Mouse (Mus musculus) bone marrow macrophage, adult 2 months (primary cell): ENCODE results near the gene Antxr1. TPM values are rescaled to one million over a fixed set of nuclear protein-coding genes. Genes with fewer than 3 reads are reported as not detected.
A peak's percentile ranks its signal among the peaks of the same experiment; 100 is the strongest.

Source experiments
- H3K27ac ChIP-seq: 2 replicates; pipeline ENCODE4 v1.5.1; 2012; ENCODE audit warnings: low read depth, low read length; ENCODE audit not compliant: insufficient read depth
- H3K4me1 ChIP-seq: 2 replicates; pipeline ENCODE4 v1.6.1; 2012; ENCODE audit warnings: low read length; ENCODE audit not compliant: control insufficient read depth, insufficient read depth
- H3K4me3 ChIP-seq: 2 replicates; pipeline ENCODE4 v1.5.1; 2012; ENCODE audit warnings: mild to moderate bottlenecking, low read length, moderate library complexity; ENCODE audit not compliant: insufficient read depth
- CTCF ChIP-seq: IDR thresholded peaks from 2 replicates; pipeline ENCODE4 v1.5.1; 2012; ENCODE audit warnings: low read depth, mild to moderate bottlenecking, low read length, moderate library complexity
- POLR2A ChIP-seq: IDR thresholded peaks from 2 replicates; pipeline ENCODE4 v1.6.1; 2012; ENCODE audit warnings: mild to moderate bottlenecking, low read depth, low read length, borderline replicate concordance
- polyA plus RNA-seq: library from polyadenylated mRNA; stranded (reverse); fragments of >200 nt; gene quantifications from 2 replicates; pipeline ENCODE4 v1.2.4, GENCODE M21; 2012; ENCODE audit not compliant: missing spikeins, insufficient read depth, insufficient read length

Gene Antxr1
- polyA plus RNA-seq, 1 experiment = 1.5 TPM

DNA sequence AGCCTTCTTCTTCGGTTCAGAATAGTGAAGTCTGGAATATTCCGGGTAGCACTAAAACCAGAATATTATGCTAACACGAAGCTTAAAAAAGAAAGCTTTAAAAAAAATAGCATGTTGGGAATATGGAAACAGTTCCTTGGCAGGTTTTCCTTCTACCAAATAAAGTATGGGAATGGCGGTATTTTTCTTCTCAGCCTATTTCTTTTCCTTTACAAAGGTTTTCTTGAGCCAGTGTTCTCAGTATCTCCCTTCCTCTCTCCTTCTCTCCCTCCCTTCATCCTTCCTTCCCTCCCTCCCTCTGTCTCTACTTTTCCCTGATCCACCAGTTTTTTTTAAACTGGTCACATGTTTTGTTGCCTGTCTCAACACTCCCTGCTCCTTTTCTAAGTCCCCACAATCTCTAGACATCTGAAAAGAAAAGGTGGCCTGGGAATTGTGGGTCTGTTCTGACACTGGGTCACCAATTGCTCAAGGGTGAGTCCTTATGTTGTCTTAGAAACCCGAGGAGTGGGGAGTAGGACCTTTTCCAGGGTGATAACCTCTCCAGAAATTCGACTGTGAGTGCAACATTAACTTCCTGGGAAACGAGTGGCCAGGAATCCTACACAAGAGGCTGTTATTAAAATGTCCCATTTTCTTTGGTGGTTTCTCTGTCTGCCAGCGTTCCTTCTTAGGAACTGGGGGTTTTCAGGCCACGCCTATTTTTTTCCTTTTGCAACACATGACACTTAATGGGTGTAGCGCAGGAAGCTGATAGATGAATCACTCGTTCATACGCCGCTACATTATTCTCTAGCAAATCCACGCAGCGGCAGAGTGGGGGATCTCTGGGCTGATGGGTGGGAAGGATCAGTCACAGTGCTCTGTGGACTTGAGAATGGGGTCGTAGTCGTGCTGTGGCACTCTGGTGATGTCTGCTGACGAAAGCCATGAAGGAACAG is 42.4 kb downstream of the Antxr1 start:
- no peak overlapping the region for H3K27ac ChIP-seq
- peaks cover 5% of the 10 kb centered on the region; the same call in 1 of the 2 replicates for H3K4me1 ChIP-seq
- no peak for TF ChIP-seq CTCF
- TF ChIP-seq POLR2A = no peak
- H3K4me3 ChIP-seq = no peak overlapping the region

DNA sequence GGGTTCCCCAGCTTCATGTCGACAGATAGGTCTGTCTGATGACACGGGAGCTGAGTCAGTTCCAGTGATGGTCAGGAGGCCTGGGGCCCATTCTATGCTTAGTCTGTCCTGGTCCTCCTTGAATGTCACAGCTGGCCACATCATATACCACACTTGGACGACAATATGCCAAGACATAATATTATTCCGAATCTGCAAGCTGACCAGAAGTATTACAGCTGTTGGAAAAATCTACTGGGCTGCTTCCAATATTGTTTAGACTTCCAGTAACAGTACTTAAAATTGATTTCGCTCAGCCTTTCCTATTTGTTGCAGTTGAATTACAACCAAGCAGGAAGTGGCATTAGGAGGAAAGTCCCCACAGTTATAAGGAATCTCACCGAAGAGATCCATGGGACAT is 48.4 kb downstream of the Antxr1 start:
- H3K4me3 ChIP-seq = no peak overlapping the region
- 0 out of 2 replicates have a peak, but pooled peaks cover under 1% of the 10 kb centered on the region for H3K4me1 ChIP-seq
- no peak overlapping the region for H3K27ac ChIP-seq
- TF ChIP-seq CTCF = no peak
- TF ChIP-seq POLR2A = no peak

DNA sequence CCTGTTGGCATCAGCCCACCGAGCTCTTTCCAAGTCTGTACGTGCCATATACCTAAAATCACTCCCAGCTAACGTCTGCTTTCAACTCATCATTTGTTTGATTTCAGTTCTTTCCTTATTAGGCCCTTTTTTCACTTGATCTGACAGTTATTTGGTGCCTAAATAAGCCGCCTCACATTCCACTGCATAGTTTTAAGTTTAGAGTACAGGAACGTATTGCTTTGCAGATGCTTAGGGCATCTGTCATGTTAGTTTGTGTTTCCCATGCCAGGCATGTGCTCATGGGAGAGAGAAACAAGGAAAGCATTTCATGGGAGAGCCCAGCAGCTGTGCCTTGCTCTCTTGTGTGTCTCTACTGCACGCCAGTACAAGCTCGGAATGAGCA is 50.3 kb downstream of the Antxr1 start:
- no peak overlapping the region for H3K27ac ChIP-seq
- 0 out of 2 replicates have a peak, but pooled peaks cover 5% of the 10 kb centered on the region for H3K4me1 ChIP-seq
- TF ChIP-seq POLR2A (no peak), CTCF (no peak)
- H3K4me3 ChIP-seq = no peak overlapping the region

DNA sequence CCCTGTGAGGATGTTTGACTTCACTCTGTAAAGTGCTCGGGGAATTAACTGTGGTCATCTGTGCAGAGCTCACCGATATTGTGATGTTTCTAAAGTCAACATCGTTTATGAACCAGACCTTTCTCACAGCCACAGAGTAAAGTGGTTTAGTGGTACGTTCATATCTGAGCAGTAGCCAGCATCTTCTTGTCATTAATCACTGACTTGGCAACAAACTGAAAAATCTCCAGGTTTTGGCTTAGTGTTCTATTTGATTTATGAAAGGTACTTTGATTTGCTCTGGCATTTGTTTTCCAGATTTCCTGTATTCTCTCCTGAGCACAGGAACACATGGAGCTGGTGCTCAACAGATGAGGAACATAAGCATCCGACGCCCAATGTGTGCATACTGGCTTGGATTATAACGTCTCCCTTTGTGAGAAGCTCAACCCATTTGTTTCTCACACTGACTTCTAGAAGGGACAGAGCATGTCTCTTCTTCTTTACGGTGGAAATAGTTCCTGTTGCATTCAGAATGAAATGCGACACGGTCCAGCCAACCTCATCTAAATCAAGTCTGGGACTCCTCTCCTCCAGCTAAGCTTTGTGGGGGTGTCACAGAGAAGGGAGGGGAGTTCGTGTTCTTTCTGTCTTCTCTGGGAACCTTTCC is 50.8 kb downstream of the Antxr1 start:
- TF ChIP-seq CTCF = no peak
- TF ChIP-seq POLR2A = no peak
- no peak overlapping the region for H3K4me3 ChIP-seq
- H3K4me1 ChIP-seq = 0 out of 2 replicates have a peak, but pooled peaks cover 5% of the 10 kb centered on the region
- no peak overlapping the region for H3K27ac ChIP-seq

DNA sequence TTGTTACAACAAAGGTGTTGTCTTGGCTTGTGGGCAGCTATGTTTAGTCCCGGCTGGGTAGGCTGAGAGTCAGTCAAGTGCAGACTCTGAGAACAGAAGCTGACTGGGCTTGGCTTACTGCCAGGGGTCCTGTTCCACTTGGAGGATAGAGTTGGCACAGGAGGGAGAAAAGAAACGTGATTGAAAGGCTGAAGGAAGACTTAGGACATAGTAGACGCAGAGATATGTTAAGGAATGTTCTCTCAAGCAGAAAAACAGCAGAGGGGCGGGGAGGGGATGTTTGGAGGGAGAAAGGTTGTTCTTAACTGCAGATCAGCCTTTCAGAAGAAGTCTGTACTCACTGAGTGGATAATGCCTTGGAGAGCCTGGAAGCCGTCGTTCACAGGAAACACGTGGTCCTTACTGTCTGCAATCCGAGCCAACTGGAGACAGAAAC is 53.3 kb downstream of the Antxr1 start:
- H3K4me3 ChIP-seq = no peak overlapping the region
- TF ChIP-seq CTCF (no peak), POLR2A (no peak)
- no peak overlapping the region for H3K27ac ChIP-seq
- H3K4me1 ChIP-seq = peaks cover 24% of the 10 kb centered on the region

DNA sequence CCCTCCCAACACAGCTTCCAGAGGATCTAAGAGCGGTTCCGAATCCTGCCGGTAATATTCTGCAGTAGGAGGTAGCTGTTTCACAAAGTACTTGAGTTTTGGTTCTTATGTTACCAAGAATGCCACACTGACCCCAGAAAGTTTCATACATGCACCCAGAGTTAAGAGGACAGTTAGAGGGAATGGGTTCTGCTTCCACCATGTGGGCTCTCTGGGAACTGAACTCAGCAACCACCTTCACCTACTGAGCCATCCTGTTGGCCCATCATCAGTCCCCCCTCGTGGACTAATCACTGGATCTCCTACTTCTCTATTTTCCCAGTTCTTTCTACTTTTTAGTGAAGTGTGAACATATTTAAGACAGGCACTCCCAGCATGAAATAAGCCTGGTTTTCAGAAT is 53.9 kb downstream of the Antxr1 start:
- Histone ChIP-seq H3K4me1 (peaks cover 30% of the 10 kb centered on the region), H3K4me3 (no peak overlapping the region), H3K27ac (no peak overlapping the region)
- TF ChIP-seq POLR2A (no peak), CTCF (no peak)

DNA sequence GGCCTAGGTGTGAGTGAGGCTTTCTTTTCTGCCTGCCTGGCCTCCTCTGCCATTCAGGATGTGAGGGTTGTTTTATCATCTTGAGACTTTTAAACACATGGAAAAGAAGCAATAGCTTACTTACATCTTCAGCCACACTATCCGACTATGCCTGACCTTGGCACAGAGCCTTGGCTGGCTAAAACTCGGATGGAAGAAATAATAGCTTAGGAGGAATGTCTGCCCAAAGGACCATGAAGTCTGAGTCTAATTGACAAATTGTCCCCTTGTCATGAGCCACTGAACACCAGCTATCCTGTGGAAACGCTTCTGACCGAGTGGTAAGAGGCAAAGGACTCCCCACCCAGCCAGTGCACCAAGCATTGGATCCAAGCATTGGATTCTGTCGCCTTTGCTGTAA is 57.5 kb downstream of the Antxr1 start:
- no peak overlapping the region for H3K4me3 ChIP-seq
- peaks cover 36% of the 10 kb centered on the region for H3K4me1 ChIP-seq
- TF ChIP-seq CTCF (no peak), POLR2A (no peak)
- peak overlapping the region; percentile 51; the same call in 1 of the 2 replicates for H3K27ac ChIP-seq

DNA sequence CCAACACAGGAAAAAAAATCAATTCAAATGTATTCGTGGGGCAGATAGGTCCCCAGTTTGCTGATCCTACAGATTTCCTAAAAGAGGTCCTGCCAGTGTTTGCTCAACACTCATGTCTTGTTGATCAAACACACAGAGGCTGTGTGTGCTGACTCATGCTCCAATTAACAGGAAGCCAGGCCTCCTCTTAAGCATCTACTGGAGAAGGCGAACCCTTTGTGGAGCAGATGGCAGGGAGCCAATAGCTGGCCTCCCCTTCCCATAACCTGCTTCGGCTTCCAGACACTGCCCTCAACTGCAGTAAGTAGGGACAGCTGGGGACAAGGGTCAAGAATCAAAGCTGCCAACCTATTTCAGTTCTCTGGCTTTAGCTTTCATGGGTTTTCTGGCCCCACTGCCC is 58.1 kb downstream of the Antxr1 start:
- Histone ChIP-seq H3K4me3 (no peak overlapping the region), H3K4me1 (peaks cover 37% of the 10 kb centered on the region), H3K27ac (peak overlapping the region; percentile 81)
- no peak for TF ChIP-seq CTCF
- no peak for TF ChIP-seq POLR2A

DNA sequence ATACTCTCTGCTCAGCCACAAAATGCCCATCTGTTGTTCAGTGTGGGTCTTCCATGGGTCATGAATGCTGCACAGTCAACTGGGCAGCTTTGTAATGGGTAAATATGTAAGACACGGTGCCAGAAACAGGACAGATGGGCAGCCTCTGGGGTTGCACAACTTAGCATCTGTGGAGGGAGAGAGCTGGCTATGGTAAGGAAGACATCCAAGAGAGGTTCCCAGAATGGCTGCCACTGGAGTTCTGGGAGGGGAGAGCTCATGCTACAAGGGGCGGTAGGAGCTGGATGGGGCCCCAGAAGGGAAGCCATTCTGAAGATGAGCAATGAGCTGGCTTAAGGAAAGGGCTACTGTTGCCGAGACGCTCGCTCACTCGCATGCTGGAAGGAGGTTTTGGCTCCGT is 58.7 kb downstream of the Antxr1 start:
- Histone ChIP-seq H3K27ac (peak overlapping the region; percentile 81), H3K4me3 (no peak overlapping the region), H3K4me1 (peaks cover 36% of the 10 kb centered on the region)
- no peak for TF ChIP-seq POLR2A
- no peak for TF ChIP-seq CTCF

DNA sequence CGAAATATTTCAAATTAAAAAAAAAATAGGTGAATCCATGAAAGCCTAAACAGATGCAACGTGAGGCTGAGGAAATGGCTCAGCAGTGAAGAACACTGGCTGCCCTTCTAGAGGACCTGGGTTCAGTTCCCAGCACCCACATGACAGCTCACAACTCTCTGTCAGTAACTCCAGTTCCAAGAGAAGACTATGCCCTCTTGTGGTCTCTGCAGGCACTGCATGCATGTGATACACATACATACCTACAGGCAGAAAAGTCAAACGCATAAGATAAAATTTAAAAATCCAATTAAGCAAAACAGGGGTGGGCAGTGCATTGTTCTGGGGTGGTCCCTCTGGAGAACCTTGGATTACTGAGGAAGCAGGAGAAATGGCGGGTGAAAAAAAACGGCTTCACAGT is 60.8 kb downstream of the Antxr1 start:
- Histone ChIP-seq H3K4me1 (peaks cover 35% of the 10 kb centered on the region), H3K27ac (no peak overlapping the region), H3K4me3 (no peak overlapping the region)
- no peak for TF ChIP-seq POLR2A
- peak; percentile 38; the same call in 1 of the 2 replicates for TF ChIP-seq CTCF
